Mouse (Mus musculus) neural tube, embryonic 11.5 days (tissue): ENCODE data around the gene Cep162. TPM values are rescaled to one million over a fixed set of nuclear protein-coding genes. Genes with fewer than 3 reads are reported as not detected.

ENCODE experiments used
- ATAC-seq: fragments of 200-750 bp; cut with Nextera tagmentation; 2 replicates; pipeline ENCODE4 v1.8.0; 2017; ENCODE audit warnings: moderate number of reproducible peaks, mild to moderate bottlenecking, moderate TSS enrichment, moderate library complexity; ENCODE audit not compliant: insufficient read depth, low FRiP score, low TSS enrichment
- DNase-seq: peaks from one replicate; pipeline ENCODE4 v3.0.0-alpha.2; 2015; ENCODE audit warnings: low spot score
- H3K27ac ChIP-seq: fragments of 300-500 bp; sonication (generic); 2 replicates; pipeline ENCODE4 v1.5.1; 2014; ENCODE audit warnings: low read depth, mild to moderate bottlenecking, low read length
- H3K27me3 ChIP-seq: fragments of 300-500 bp; sonication (generic); 2 replicates; pipeline ENCODE4 v1.6.1; 2014; ENCODE audit warnings: mild to moderate bottlenecking, low read length, mixed read lengths; ENCODE audit not compliant: control insufficient read depth, insufficient read depth
- H3K36me3 ChIP-seq: fragments of 300-500 bp; sonication (generic); 2 replicates; pipeline ENCODE4 v1.6.1; 2014; ENCODE audit warnings: mild to moderate bottlenecking, low read length, moderate library complexity, mixed read lengths; ENCODE audit not compliant: control insufficient read depth, insufficient read depth
- H3K4me1 ChIP-seq: fragments of 300-500 bp; sonication (generic); 2 replicates; pipeline ENCODE4 v1.6.1; 2014; ENCODE audit warnings: low read length, mixed read lengths; ENCODE audit not compliant: control insufficient read depth, insufficient read depth
- H3K4me2 ChIP-seq: fragments of 300-500 bp; sonication (generic); 2 replicates; pipeline ENCODE4 v1.6.1; 2014; ENCODE audit warnings: low read depth, mild to moderate bottlenecking, moderate library complexity
- H3K4me3 ChIP-seq: fragments of 300-500 bp; sonication (generic); 2 replicates; pipeline ENCODE4 v1.5.1; 2014; ENCODE audit warnings: low read depth, low read length
- H3K9ac ChIP-seq: fragments of 300-500 bp; sonication (generic); 2 replicates; pipeline ENCODE4 v1.6.1; 2014; ENCODE audit warnings: mild to moderate bottlenecking, low read length
- H3K9me3 ChIP-seq: fragments of 300-500 bp; sonication (generic); 2 replicates; pipeline ENCODE4 v1.6.1; 2016; ENCODE audit warnings: low read length; ENCODE audit not compliant: control insufficient read depth
- WGBS: fragments of 180-500 bp; shearing (Covaris S2); extraction: QIAGEN DNeasy Blood & Tissue Kit; methylation state at CpG from one replicate; pipeline ENCODE4 v1.1.7; 2014; 5-methylcytosine and 5-hydroxymethylcytosine counted together
- polyA plus RNA-seq: library from polyadenylated mRNA; unstranded; fragments of >200 nt; fragmentation: Nextera tagmentation; extraction: Ambion mirVana; gene quantifications from 2 replicates; pipeline ENCODE4 v1.2.1, GENCODE M21; 2014

The Cep162 gene
- polyA plus RNA-seq, 1 experiment from 2014 or later, result 10.7 TPM

DNA sequence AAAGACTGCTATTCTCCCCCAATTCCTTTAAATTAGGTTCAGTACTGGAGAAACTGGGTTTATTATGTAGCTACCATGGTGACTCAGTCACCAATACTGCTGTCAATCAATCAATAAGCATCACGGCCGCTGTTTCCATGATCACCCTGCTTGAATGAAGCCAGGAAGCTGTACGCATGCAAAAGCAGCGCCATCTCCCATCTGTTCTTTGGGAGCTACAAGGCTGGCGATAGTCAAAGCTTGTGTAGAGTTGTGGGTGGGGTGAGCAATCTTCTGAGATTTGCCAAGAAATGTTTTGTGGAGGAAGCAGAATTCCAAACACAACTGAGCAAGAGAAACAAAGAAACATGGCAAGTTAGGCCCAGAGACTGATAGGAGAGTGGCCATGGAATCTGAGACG is 52.9 kb downstream of the Cep162 start:
- Histone ChIP-seq H3K4me1 (no peaks in the 10 kb centered on the region), H3K9ac (no peak overlapping the region), H3K27ac (no peak overlapping the region), H3K4me3 (no peak overlapping the region), H3K4me2 (no peak overlapping the region), H3K27me3 (no peaks in the 10 kb centered on the region), H3K36me3 (peaks cover 4% of the 10 kb centered on the region), H3K9me3 (no peaks in the 10 kb centered on the region)
- DNase-seq (no peak), ATAC-seq (no peak)
- 93% methylated on average over 6 of the region's 6 CpGs for WGBS

DNA sequence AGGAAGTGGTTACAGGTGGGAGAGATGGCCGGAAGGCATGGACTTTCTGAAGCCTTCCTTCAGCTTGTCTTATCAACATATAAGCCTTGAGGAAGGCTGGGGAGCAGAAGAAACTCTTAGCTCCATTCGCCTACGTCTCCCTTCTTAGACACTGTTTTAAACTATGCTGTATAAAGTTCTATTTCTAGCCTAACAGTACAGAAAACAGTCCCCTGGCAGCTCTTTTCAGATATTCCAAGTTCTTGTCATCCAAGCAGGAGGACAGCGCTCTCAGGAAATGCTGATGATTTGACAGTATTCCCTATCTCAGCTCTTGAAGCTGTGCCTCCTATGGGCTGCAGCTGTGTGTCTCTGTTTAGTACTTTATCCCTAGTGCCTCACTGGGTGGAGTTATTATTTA is 54.4 kb downstream of the Cep162 start:
- Histone ChIP-seq H3K4me3 (no peak overlapping the region), H3K36me3 (peaks cover 4% of the 10 kb centered on the region), H3K9ac (no peak overlapping the region), H3K27ac (no peak overlapping the region), H3K4me1 (no peaks in the 10 kb centered on the region), H3K27me3 (no peaks in the 10 kb centered on the region), H3K4me2 (no peak overlapping the region), H3K9me3 (no peaks in the 10 kb centered on the region)
- no peak for ATAC-seq
- DNase-seq, result no peak
- WGBS, result 94% methylated on average over 4 of the region's 4 CpGs

DNA sequence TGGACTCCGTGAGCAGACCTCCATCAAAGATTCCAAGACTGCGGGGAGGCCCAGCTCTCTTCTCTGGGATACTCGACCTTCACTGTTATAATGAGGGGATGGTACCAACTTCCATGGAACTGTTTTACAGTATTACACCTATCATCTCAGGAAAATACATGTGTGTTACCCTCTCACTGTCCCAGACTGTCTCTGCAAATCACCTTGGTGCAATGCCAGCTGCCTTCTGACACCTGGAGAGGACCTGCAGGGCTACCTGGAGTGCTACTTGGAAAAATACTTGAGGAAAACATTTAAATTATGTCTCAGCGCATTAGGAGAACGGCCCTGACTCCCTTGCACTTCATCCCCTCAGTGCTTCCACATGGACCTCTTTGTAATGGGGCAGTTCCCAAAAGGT is 54.9 kb downstream of the Cep162 start:
- peaks cover 4% of the 10 kb centered on the region for H3K36me3 ChIP-seq
- DNase-seq (no peak), ATAC-seq (no peak)
- no peaks in the 10 kb centered on the region for H3K4me1 ChIP-seq
- H3K9ac ChIP-seq, result no peak overlapping the region
- H3K4me3 ChIP-seq, result no peak overlapping the region
- H3K27me3 ChIP-seq, result no peaks in the 10 kb centered on the region
- no peaks in the 10 kb centered on the region for H3K9me3 ChIP-seq
- 95% methylated on average over 5 of the region's 5 CpGs for WGBS
- H3K27ac ChIP-seq, result no peak overlapping the region
- H3K4me2 ChIP-seq, result no peak overlapping the region

DNA sequence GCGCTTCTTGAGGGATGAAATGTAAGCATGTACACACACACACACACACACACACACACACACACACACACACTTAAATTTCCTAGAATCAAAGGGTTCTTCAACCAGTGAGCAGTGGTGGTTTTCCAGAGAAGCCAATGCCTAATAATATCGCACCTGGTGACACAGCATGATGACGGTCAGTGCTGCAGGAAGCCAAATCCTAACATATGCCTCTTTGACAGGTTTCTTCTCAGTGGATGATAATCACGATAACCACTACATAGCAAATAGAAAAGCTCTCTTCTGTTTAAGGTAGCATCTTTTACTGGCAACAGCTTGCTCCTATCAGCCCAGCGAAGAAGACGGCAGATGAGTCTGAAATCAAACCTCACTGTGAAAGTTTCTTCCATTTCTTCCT is 57.3 kb downstream of the Cep162 start:
- no peaks in the 10 kb centered on the region for H3K4me1 ChIP-seq
- no peak overlapping the region for H3K4me2 ChIP-seq
- no peak overlapping the region for H3K4me3 ChIP-seq
- ATAC-seq (no peak), DNase-seq (no peak)
- no peaks in the 10 kb centered on the region for H3K27me3 ChIP-seq
- H3K9ac ChIP-seq, result no peak overlapping the region
- H3K9me3 ChIP-seq, result no peaks in the 10 kb centered on the region
- no peak overlapping the region for H3K27ac ChIP-seq
- WGBS, result 94% methylated on average over 6 of the region's 6 CpGs
- peaks cover 2% of the 10 kb centered on the region for H3K36me3 ChIP-seq

DNA sequence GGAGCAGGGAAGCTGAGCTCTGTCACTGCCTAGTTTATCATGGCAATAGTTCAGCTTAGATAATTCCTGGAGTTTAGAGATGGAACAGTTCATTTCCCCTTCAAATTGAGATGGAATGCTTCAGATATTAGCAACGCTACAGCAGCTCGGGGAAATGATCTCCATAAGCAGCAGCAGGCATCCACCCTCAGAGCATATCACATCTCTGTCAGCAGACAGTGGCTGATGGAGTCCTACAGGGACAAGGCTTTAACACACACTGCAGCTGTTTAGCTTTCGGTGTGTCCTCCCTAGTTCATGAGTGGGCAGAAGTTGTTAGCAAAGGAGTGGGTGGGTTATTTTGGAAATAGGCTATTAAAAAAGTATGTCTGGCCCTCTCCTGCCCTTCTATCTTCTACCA is 58.1 kb downstream of the Cep162 start:
- no peak overlapping the region for H3K27ac ChIP-seq
- no peaks in the 10 kb centered on the region for H3K9me3 ChIP-seq
- ATAC-seq (no peak), DNase-seq (no peak)
- H3K4me1 ChIP-seq, result no peaks in the 10 kb centered on the region
- H3K36me3 ChIP-seq, result peaks cover 9% of the 10 kb centered on the region
- H3K4me2 ChIP-seq, result no peak overlapping the region
- H3K4me3 ChIP-seq, result no peak overlapping the region
- H3K9ac ChIP-seq, result no peak overlapping the region
- WGBS, result 86% methylated on average over 3 of the region's 3 CpGs
- H3K27me3 ChIP-seq, result no peaks in the 10 kb centered on the region

DNA sequence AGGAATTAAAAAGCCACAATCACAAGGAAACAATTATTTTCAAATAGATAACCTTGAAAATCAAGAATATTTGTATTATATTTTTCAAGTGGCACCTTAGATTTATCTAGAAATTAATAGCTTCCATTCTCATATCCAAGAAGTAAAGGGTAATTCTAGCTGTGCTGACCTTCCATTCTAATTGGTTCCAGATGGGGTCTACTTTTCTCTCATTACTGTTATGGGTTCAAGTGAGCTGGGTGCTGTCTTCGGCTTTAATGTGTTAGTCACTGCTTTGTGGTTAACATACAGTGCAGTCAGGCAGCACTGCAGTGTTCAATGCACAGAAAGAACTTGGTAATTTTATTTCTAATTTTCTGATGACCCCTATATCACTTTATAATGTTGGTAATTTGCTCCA is 61.6 kb downstream of the Cep162 start:
- Histone ChIP-seq H3K4me1 (no peaks in the 10 kb centered on the region), H3K27me3 (no peaks in the 10 kb centered on the region), H3K4me2 (no peak overlapping the region), H3K9me3 (no peaks in the 10 kb centered on the region), H3K36me3 (peaks cover 21% of the 10 kb centered on the region), H3K27ac (no peak overlapping the region), H3K4me3 (no peak overlapping the region), H3K9ac (no peak overlapping the region)
- 75% methylated on average over 1 of the region's 1 CpGs for WGBS
- ATAC-seq (no peak), DNase-seq (no peak)

DNA sequence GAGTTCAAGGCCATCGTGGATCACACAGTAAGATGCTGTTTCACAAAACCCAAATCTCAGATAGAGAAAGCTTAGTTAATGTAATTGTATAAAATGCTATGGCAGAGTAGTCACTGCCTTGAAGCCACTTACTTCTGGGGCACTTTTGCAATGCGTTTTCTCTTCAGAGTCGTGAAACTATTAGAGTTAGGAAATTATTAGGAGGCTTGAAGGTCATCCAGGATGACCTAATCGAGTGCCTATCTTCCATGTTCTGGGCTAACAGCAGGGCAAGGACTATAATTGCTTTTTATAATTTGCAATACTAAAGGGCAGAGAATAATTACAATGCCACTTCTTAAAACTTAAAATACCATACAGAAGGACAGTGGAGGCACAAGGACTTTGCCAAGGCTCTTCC is 68.0 kb downstream of the Cep162 start:
- no peak overlapping the region for H3K4me3 ChIP-seq
- no peak overlapping the region for H3K9ac ChIP-seq
- no peak for ATAC-seq
- no peak overlapping the region for H3K27ac ChIP-seq
- no peak overlapping the region for H3K4me2 ChIP-seq
- H3K9me3 ChIP-seq, result no peaks in the 10 kb centered on the region
- no peaks in the 10 kb centered on the region for H3K27me3 ChIP-seq
- no peak for DNase-seq
- peaks cover 13% of the 10 kb centered on the region for H3K36me3 ChIP-seq
- WGBS, result 89% methylated on average over 4 of the region's 4 CpGs
- no peaks in the 10 kb centered on the region for H3K4me1 ChIP-seq

DNA sequence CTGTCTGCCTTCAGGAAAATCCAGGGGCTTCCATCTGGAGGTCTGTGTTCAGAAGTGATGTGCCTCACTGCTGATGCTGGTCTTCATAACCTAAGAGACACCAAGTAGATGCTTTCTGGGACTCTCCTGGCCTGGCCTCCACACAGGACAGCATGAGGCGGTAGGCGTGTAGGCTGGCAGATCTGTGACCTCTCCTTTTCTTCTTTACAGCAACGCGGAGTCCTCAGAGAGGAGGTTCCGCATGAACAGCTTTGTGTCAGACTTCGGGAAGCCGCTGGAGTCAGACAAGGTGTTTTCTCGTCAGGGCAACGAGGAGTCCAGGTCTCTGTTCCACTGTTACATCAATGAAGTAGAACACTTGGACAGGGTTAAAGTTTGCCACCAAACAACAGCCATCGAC is 73.1 kb downstream of the Cep162 start:
- WGBS, result 87% methylated on average over 10 of the region's 10 CpGs
- Histone ChIP-seq H3K9ac (no peak overlapping the region), H3K4me1 (no peaks in the 10 kb centered on the region), H3K9me3 (no peaks in the 10 kb centered on the region), H3K27me3 (no peaks in the 10 kb centered on the region), H3K27ac (no peak overlapping the region), H3K4me3 (no peak overlapping the region), H3K36me3 (no peaks in the 10 kb centered on the region), H3K4me2 (no peak overlapping the region)
- no peak for ATAC-seq
- DNase-seq, result no peak

DNA sequence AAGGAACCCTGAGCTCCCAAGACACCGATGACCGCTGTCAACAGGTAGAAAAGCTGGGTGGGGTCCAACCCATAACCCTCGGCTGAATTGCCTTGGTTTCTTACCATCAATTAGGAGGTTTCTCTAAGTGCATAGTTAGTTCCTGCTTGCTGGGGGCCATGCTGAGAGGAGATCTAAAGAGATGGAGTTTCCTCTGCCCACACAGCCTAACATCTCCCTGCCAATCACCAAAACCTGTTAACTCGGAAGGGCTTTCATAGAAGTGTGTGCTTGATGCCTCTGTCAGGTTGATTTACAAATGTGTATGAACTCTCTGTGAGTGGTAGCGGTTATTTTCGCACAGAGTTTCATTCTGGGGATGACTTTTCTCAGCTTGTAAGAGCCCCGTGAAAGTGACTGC is 76.8 kb downstream of the Cep162 start:
- ATAC-seq, result no peak
- 62% methylated on average over 7 of the region's 7 CpGs for WGBS

More for the DNA sequence above, 76.8 kb downstream of the Cep162 start:
- Histone ChIP-seq H3K4me3 (no peak overlapping the region), H3K27me3 (no peaks in the 10 kb centered on the region), H3K4me2 (no peak overlapping the region), H3K36me3 (no peaks in the 10 kb centered on the region), H3K9me3 (no peaks in the 10 kb centered on the region), H3K4me1 (no peaks in the 10 kb centered on the region), H3K27ac (no peak overlapping the region), H3K9ac (no peak overlapping the region)
- no peak for DNase-seq
